22 mouse cellular contexts compared by ENCODE assay signal in the genomic region with DNA sequence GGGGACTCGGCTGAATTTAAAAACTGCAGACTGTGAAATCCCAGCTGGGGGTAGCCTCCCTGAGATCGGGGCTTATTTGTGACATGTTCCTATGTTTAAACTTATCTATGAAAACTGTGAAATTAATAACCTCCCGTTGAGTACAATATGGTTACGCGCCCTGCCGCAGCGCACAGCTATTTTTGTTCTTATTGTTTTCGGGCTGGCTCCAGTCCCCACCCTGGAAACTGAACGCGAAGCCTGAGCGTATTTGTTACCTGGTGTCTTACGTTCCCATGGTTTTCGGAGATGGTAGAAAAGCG. TPM values are rescaled to one million over a fixed set of nuclear protein-coding genes. Genes with fewer than 3 reads are reported as not detected.
DNase-seq lines count a peak whose midpoint lies in the region; ATAC-seq and TF ChIP-seq lines count a peak whose summit lies in the region.
"Had no signal": no experiment of that assay in that cellular context is flagged by ENCODE, and none has a peak within 500 bp of the region (broad histone marks: within the 10 kb centered on the region; RNA-seq: fewer than 3 reads in every experiment).

No protein-coding gene starts in this region.

- no peak for TF ChIP-seq POLR2A in CH12.LX (IDR thresholded peaks at IDR 0.05; ENCODE audit: low read depth, low read length)

- H3K4me2 ChIP-seq in hindbrain, embryonic 12.5 days (replicated peaks) = peak overlapping the region; percentile 20; the same call in 1 of the 2 replicates
- peak overlapping the region; percentile 40 for H3K4me2 ChIP-seq in CH12.LX (ENCODE audit: insufficient read depth, low read depth, poor library complexity, severe bottlenecking)
- H3K4me2 ChIP-seq: embryonic facial prominence, embryonic 12.5 days; liver, embryonic 11.5 days; lung, embryonic 14.5 days had no signal

- H3K9me3 ChIP-seq in hindbrain, embryonic 12.5 days (replicated peaks) = no peaks in the 10 kb centered on the region
- H3K9me3 ChIP-seq in hindbrain, embryonic 10.5 days = no peaks in the 10 kb centered on the region
- no peaks in the 10 kb centered on the region for H3K9me3 ChIP-seq in CH12.LX (replicated peaks; ENCODE audit: low read length)
- H3K9me3 ChIP-seq in limb, embryonic 10.5 days (replicated peaks) = no peaks in the 10 kb centered on the region
- H3K9me3 ChIP-seq: embryonic facial prominence, embryonic 12.5 days had no signal

- no peak for TF ChIP-seq CTCF in CH12.LX (conservative IDR thresholded peaks at IDR 0.05 in 1 of 2, IDR thresholded peaks at IDR 0.05 in 1 of 2; ENCODE audit: low read depth in 2 of 2, low read length in 2 of 2)

- H3K79me2 ChIP-seq in CH12.LX (replicated peaks; ENCODE audit: control insufficient read depth, extremely low read depth, insufficient read depth, poor library complexity, severe bottlenecking) = no peaks in the 10 kb centered on the region

- peaks cover 8% of the 10 kb centered on the region; the same call in 1 of the 2 replicates for H3K4me1 ChIP-seq in hindbrain, embryonic 12.5 days
- peaks cover 13% of the 10 kb centered on the region for H3K4me1 ChIP-seq in hindbrain, embryonic 10.5 days (replicated peaks)
- H3K4me1 ChIP-seq in CH12.LX (ENCODE audit: control insufficient read depth in 1 of 2, insufficient read depth in 2 of 2) = peaks cover 21 to 22% of the 10 kb centered on the region in 2 experiments
- 0 out of 2 replicates have a peak, but pooled peaks cover 3% of the 10 kb centered on the region for H3K4me1 ChIP-seq in limb, embryonic 10.5 days
- H3K4me1 ChIP-seq: embryonic facial prominence, embryonic 12.5 days had no signal

- no peak for TF ChIP-seq EP300 in CH12.LX (IDR thresholded peaks at IDR 0.05; ENCODE audit: low read length)

- in situ Hi-C loops in CH12.LX (cut with MboI; ENCODE audit: low pct_ligation_motif_present, low pct_unique_long_range_greater_than_20kb, low sequenced_read_pairs) = no loop called here

- H3K27ac ChIP-seq in hindbrain, embryonic 12.5 days = no peak overlapping the region
- H3K27ac ChIP-seq in hindbrain, embryonic 10.5 days = no peak overlapping the region
- H3K27ac ChIP-seq in CH12.LX (ENCODE audit: insufficient read depth, low read depth) = no peak overlapping the region
- H3K27ac ChIP-seq in limb, embryonic 10.5 days = no peak overlapping the region
- H3K27ac ChIP-seq: embryonic facial prominence, embryonic 12.5 days; kidney, postnatal 0 days had no signal

- 0 out of 2 replicates have a peak, but pooled peaks have one; percentile 12 for ATAC-seq in hindbrain, embryonic 12.5 days (ENCODE audit: low FRiP score)
- ATAC-seq in CD4-positive, CD25-positive, alpha-beta regulatory T cell, adult 4 months = no peak

- H3K9ac ChIP-seq in hindbrain, embryonic 12.5 days = no peak overlapping the region
- no peak overlapping the region for H3K9ac ChIP-seq in CH12.LX (ENCODE audit: insufficient read depth, low read depth)
- H3K9ac ChIP-seq: embryonic facial prominence, embryonic 12.5 days; lung, embryonic 14.5 days had no signal

- no peak overlapping the region for H3K4me3 ChIP-seq in hindbrain, embryonic 12.5 days
- no peak overlapping the region for H3K4me3 ChIP-seq in hindbrain, embryonic 10.5 days
- H3K4me3 ChIP-seq in CH12.LX (replicated peaks in 1 of 3; ENCODE audit: low read depth in 2 of 3, low read length in 2 of 3, poor library complexity in 1 of 3) = no peak overlapping the region
- no peak overlapping the region for H3K4me3 ChIP-seq in limb, embryonic 10.5 days
- H3K4me3 ChIP-seq: embryonic facial prominence, embryonic 12.5 days had no signal

- peaks cover 72% of the 10 kb centered on the region for H3K27me3 ChIP-seq in hindbrain, embryonic 12.5 days
- H3K27me3 ChIP-seq in hindbrain, embryonic 10.5 days (ENCODE audit: insufficient read depth, poor library complexity, severe bottlenecking) = peaks cover 83% of the 10 kb centered on the region
- peaks cover 76% of the 10 kb centered on the region for H3K27me3 ChIP-seq in CH12.LX (replicated peaks)
- peaks cover 31% of the 10 kb centered on the region for H3K27me3 ChIP-seq in limb, embryonic 10.5 days (ENCODE audit: low read depth, poor library complexity, severe bottlenecking)

- TF ChIP-seq RAD21 in CH12.LX (IDR thresholded peaks at IDR 0.05; ENCODE audit: low read depth, low read length) = no peak

- no peaks in the 10 kb centered on the region for H3K36me3 ChIP-seq in hindbrain, embryonic 12.5 days
- no peaks in the 10 kb centered on the region for H3K36me3 ChIP-seq in hindbrain, embryonic 10.5 days
- no peaks in the 10 kb centered on the region for H3K36me3 ChIP-seq in CH12.LX (replicated peaks in 1 of 2; ENCODE audit: control insufficient read depth in 1 of 2, insufficient read depth in 1 of 2, low read length in 1 of 2)
- no peaks in the 10 kb centered on the region for H3K36me3 ChIP-seq in limb, embryonic 10.5 days
- H3K36me3 ChIP-seq: embryonic facial prominence, embryonic 12.5 days had no signal

- dilution Hi-C loops in CH12.LX (cut with MboI; ENCODE audit: extremely low pct_ligation_motif_present, extremely low pct_unique_long_range_greater_than_20kb, low sequenced_read_pairs) = no loop called here

- whole genome bisulfite sequencing in hindbrain, embryonic 12.5 days = 50% methylated on average over 14 of the region's 14 CpGs
- 68% methylated on average over 14 of the region's 14 CpGs for WGBS in hindbrain, embryonic 10.5 days
- WGBS in limb, embryonic 10.5 days = 83% methylated on average over 14 of the region's 14 CpGs

- peak; percentile 20 to 24 for DNase-seq in cerebellum, postnatal 25 days
- DNase-seq in cerebellum, postnatal 14 days = no peak
- DNase-seq in hindbrain, embryonic 10.5 days (ENCODE audit: low spot score) = no peak
- DNase-seq in CH12.LX (ENCODE audit: extremely low read depth) = peak; percentile 38
- peak; percentile 29 for DNase-seq in limb, embryonic 10.5 days (ENCODE audit: low spot score)
- DNase-seq in kidney, postnatal 4 days = no peak
- DNase-seq: adrenal gland, adult 2 months; kidney, adult 11 months; layer of hippocampus, adult 9-11 months; lung, embryonic 14.5 days; thymus, postnatal 36 days had no signal

TF ChIP-seq in CH12.LX, 34 proteins besides CTCF, POLR2A, EP300 and RAD21:
- TF ChIP-seq NELFE (IDR thresholded peaks at IDR 0.05; ENCODE audit: low read depth, low read length) (no peak), IRF4 (IDR thresholded peaks at IDR 0.05; ENCODE audit: low read depth, low read length) (no peak), SMC3 (IDR thresholded peaks at IDR 0.05; ENCODE audit: low read depth, low read length) (no peak), SIN3A (IDR thresholded peaks at IDR 0.05; ENCODE audit: low read length) (no peak), JUND (conservative IDR thresholded peaks at IDR 0.05; ENCODE audit: low read depth, low read length) (no peak), MEF2A (IDR thresholded peaks at IDR 0.05; ENCODE audit: borderline replicate concordance, low read depth, low read length) (no peak), TBP (conservative IDR thresholded peaks at IDR 0.05; ENCODE audit: low read depth, low read length) (no peak), GABPA (IDR thresholded peaks at IDR 0.05; ENCODE audit: insufficient replicate concordance, low read depth, low read length) (no peak), ZC3H11A (IDR thresholded peaks at IDR 0.05; ENCODE audit: low read depth, low read length) (no peak), MAFK (IDR thresholded peaks at IDR 0.05; ENCODE audit: insufficient replicate concordance, low read length) (no peak), TCF12 (IDR thresholded peaks at IDR 0.05; ENCODE audit: low read depth, low read length) (no peak), JUN (IDR thresholded peaks at IDR 0.05; ENCODE audit: insufficient read depth, low read depth, low read length) (no peak), MAZ (IDR thresholded peaks at IDR 0.05; ENCODE audit: low read depth, low read length) (no peak), MAX (IDR thresholded peaks at IDR 0.05; ENCODE audit: low read length) (no peak), ETS1 (conservative IDR thresholded peaks at IDR 0.05; ENCODE audit: low read depth, low read length) (no peak), ZMIZ1 (IDR thresholded peaks at IDR 0.05; ENCODE audit: low read depth, low read length) (no peak), BHLHE40 (IDR thresholded peaks at IDR 0.05; ENCODE audit: low read depth, low read length) (no peak)
TF ChIP-seq in CH12.LX: peak in this region for 0.

RNA-seq across cellular contexts. Expression of a gene that starts 24.4 kb away (rescaled TPM):
- polyA plus RNA-seq in hindbrain, embryonic 12.5 days (2016; fragmentation: Nextera tagmentation; extraction: Ambion mirVana) = 34.0 and 34.1 TPM in 2 replicates
- 27.8 and 29.3 TPM in 2 replicates for polyA plus RNA-seq in hindbrain, embryonic 10.5 days (2016; fragmentation: Nextera tagmentation; extraction: Ambion mirVana)
- total RNA-seq in CH12.LX (2012; rRNA removed) = 25.5 and 34.9 TPM in 2 replicates
- total RNA-seq in CH12.LX (2014; rRNA removed) = 32.0 and 33.1 TPM in 2 replicates
- polyA plus RNA-seq in CH12.LX (2012; ENCODE audit: insufficient read length, low read depth) = 33.7 and 34.5 TPM in 2 replicates
- 33.0 and 35.3 TPM in 2 replicates for polyA plus RNA-seq in limb, embryonic 10.5 days (2016; fragmentation: Nextera tagmentation; extraction: Ambion mirVana)
- 10 to 100 TPM; 45.8 to 48.2 TPM for polyA plus RNA-seq in CD4-positive, CD25-positive, alpha-beta regulatory T cell, adult 4 months (2017; shearing (Covaris generic))

RNA-seq across cellular contexts. Expression of a gene that starts 43.3 kb away (rescaled TPM):
- polyA plus RNA-seq in hindbrain, embryonic 12.5 days (2016; fragmentation: Nextera tagmentation; extraction: Ambion mirVana) = not detected in 2 replicates
- not detected in 2 replicates for polyA plus RNA-seq in hindbrain, embryonic 10.5 days (2016; fragmentation: Nextera tagmentation; extraction: Ambion mirVana)
- total RNA-seq in CH12.LX (2012; rRNA removed) (not detected in 2 replicates), CH12.LX (2014; rRNA removed) (not detected in 2 replicates)
- polyA plus RNA-seq in CH12.LX (2012; ENCODE audit: insufficient read length, low read depth) = not detected in 2 replicates
- polyA plus RNA-seq in limb, embryonic 10.5 days (2016; fragmentation: Nextera tagmentation; extraction: Ambion mirVana) = not detected in 2 replicates
- not detected for polyA plus RNA-seq in CD4-positive, CD25-positive, alpha-beta regulatory T cell, adult 4 months (2017; shearing (Covaris generic))
- total RNA-seq: granulocyte monocyte progenitor cell, adult 5-6 weeks; hematopoietic stem cell, adult 5-6 weeks; left cerebral cortex, postnatal 25 days; megakaryocyte progenitor cell, adult 5-6 weeks had no signal
- polyA plus RNA-seq: adrenal gland, adult 2 months; cortical plate, adult 2 months; embryonic facial prominence, embryonic 12.5 days; heart, embryonic 14.5 days; kidney, postnatal 0 days; liver, embryonic 11.5 days had no signal

RNA-seq across cellular contexts. Expression of a gene that starts 57.7 kb away (rescaled TPM):
- polyA plus RNA-seq in hindbrain, embryonic 12.5 days (2016; fragmentation: Nextera tagmentation; extraction: Ambion mirVana) = 8.5 and 10.1 TPM in 2 replicates
- 7.1 and 8.6 TPM in 2 replicates for polyA plus RNA-seq in hindbrain, embryonic 10.5 days (2016; fragmentation: Nextera tagmentation; extraction: Ambion mirVana)
- total RNA-seq in CH12.LX (2012; rRNA removed) = 27.5 and 32.1 TPM in 2 replicates
- 34.8 and 36.1 TPM in 2 replicates for total RNA-seq in CH12.LX (2014; rRNA removed)
- 35.6 and 37.9 TPM in 2 replicates for polyA plus RNA-seq in CH12.LX (2012; ENCODE audit: insufficient read length, low read depth)
- 7.0 TPM in 2 replicates for polyA plus RNA-seq in limb, embryonic 10.5 days (2016; fragmentation: Nextera tagmentation; extraction: Ambion mirVana)
- polyA plus RNA-seq in CD4-positive, CD25-positive, alpha-beta regulatory T cell, adult 4 months (2017; shearing (Covaris generic)) = 100 to 1,000 TPM; 131 to 143 TPM

Comparison
In these comparisons a context has a peak if more than half of its experiments do, and no peak if none do; other contexts are left out.
1. DNase-seq: peak in cerebellum, postnatal 25 days (2 of 2), CH12.LX (single experiment) and limb, embryonic 10.5 days (single experiment); none in cerebellum, postnatal 14 days (0 of 2), hindbrain, embryonic 10.5 days (single experiment) and kidney, postnatal 4 days (0 of 2).